Mouse (Mus musculus) hindbrain, embryonic 12.5 days (tissue): Measurements from ENCODE around the gene Grin2b. TPM values are rescaled to one million over a fixed set of nuclear protein-coding genes. Genes with fewer than 3 reads are reported as not detected.

Experiments used
- ATAC-seq: fragments of 200-750 bp; cut with Nextera tagmentation; 2 replicates; pipeline ENCODE4 v1.8.0; 2017; ENCODE audit warnings: moderate TSS enrichment; ENCODE audit not compliant: low FRiP score
- H3K27ac ChIP-seq: fragments of 300-500 bp; sonication (generic); 2 replicates; pipeline ENCODE4 v1.5.1; 2016; ENCODE audit warnings: mild to moderate bottlenecking
- H3K27me3 ChIP-seq: fragments of 300-500 bp; sonication (generic); 2 replicates; pipeline ENCODE4 v1.6.1; 2016; ENCODE audit warnings: mild to moderate bottlenecking
- H3K36me3 ChIP-seq: fragments of 300-500 bp; sonication (generic); 2 replicates; pipeline ENCODE4 v1.6.1; 2016; ENCODE audit warnings: mild to moderate bottlenecking
- H3K4me1 ChIP-seq: fragments of 300-500 bp; sonication (generic); 2 replicates; pipeline ENCODE4 v1.6.1; 2016
- H3K4me2 ChIP-seq: fragments of 300-500 bp; sonication (generic); replicated peaks from 2 replicates; pipeline ENCODE4 v1.6.1; 2016; ENCODE audit warnings: mild to moderate bottlenecking
- H3K4me3 ChIP-seq: fragments of 300-500 bp; sonication (generic); 2 replicates; pipeline ENCODE4 v1.5.1; 2016; ENCODE audit warnings: mild to moderate bottlenecking
- H3K9ac ChIP-seq: fragments of 300-500 bp; sonication (generic); 2 replicates; pipeline ENCODE4 v1.6.1; 2016; ENCODE audit warnings: mild to moderate bottlenecking, moderate library complexity
- H3K9me3 ChIP-seq: fragments of 300-500 bp; sonication (generic); replicated peaks from 2 replicates; pipeline ENCODE4 v1.6.1; 2016; ENCODE audit warnings: mild to moderate bottlenecking
- WGBS: fragments of 180-500 bp; shearing (Covaris S2); methylation state at CpG from one replicate; pipeline ENCODE4 v1.1.7; 2016; 5-methylcytosine and 5-hydroxymethylcytosine counted together
- polyA plus RNA-seq: library from polyadenylated mRNA; unstranded; fragments of >200 nt; fragmentation: Nextera tagmentation; extraction: Ambion mirVana; gene quantifications from 2 replicates; pipeline ENCODE4 v1.2.1, GENCODE M21; 2016

Grin2b gene
- polyA plus RNA-seq, 1 experiment from 2014 or later: 10.0 TPM

DNA sequence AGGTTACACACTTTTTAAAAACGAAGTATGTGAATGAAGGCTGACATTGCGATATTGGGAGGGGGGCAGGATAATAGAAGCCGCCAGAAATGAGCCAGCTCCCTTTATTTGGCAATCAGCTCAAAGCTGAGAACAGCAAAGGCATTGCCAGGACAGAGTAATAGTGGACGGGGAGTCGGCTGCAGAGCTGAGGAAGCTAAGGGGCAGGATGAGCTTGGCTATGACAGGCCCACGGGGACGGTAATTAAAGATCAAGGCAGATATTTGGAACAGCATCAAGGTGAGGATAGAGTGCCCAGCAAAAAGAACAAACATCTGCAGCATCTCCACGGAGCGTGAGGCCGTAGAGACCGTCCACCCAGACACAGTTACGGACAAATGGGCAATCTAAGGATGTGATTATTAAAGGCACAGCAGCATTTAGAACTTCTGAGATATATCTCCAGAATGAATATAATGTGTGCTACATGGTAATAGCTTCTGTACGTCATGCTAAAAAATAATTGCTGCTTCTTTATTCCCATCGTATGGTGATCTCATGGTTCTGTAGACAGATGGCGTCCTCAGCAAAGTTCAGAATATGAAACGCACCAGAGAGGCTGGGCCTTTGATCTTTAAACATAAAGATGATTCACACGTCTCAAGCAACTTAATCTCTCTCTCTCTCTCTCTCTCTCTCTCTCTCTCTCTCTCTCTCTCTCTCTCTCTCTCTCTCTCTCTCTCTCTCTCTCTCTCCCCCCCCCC, 93.1 kb downstream of the Grin2b start:
- Histone ChIP-seq H3K27me3 (no peaks in the 10 kb centered on the region), H3K4me1 (no peaks in the 10 kb centered on the region), H3K4me2 (no peak overlapping the region), H3K27ac (no peak overlapping the region), H3K36me3 (no peaks in the 10 kb centered on the region), H3K9me3 (no peaks in the 10 kb centered on the region), H3K4me3 (no peak overlapping the region), H3K9ac (no peak overlapping the region)
- 80% methylated on average over 17 of the region's 17 CpGs for WGBS
- no peak for ATAC-seq

DNA sequence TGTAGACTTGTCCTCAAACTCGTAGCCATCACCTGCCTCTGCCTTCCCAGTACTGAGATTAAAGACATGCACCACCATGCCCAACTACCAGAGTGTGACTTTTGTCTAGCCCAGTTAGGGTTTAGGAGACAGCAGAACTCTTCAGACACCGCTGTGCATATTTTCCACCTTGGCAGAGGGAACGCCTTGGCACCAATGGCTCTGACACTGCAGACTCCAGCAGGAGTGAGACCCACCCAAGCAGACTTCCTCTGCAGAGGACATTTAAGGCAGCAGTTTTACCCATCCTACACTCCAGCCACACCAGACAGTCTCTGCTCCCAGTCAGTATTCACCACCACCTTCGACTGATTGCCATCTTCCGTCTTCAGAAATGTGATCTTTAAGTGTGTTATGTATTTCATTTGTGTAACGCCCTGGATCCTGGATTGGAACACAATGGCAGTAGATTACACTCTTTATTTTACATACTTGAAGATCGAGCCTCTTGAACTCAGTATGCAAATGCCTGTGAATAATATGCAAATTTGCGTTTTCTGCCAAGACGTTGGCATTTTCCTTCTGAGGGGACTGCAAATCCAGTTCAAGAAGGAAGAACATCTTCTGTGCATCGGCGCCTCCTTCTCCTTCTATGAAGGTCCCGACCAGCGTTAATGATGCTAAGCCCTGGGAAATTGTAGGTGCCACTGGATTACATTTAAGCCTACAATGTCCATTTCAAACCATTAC, 100.8 kb downstream of the Grin2b start:
- H3K9me3 ChIP-seq: no peaks in the 10 kb centered on the region
- H3K9ac ChIP-seq: no peak overlapping the region
- no peak overlapping the region for H3K4me2 ChIP-seq
- no peaks in the 10 kb centered on the region for H3K36me3 ChIP-seq
- H3K27me3 ChIP-seq: no peaks in the 10 kb centered on the region
- no peak for ATAC-seq
- no peak overlapping the region for H3K4me3 ChIP-seq
- 85% methylated on average over 13 of the region's 13 CpGs for WGBS
- no peaks in the 10 kb centered on the region for H3K4me1 ChIP-seq
- H3K27ac ChIP-seq: no peak overlapping the region

DNA sequence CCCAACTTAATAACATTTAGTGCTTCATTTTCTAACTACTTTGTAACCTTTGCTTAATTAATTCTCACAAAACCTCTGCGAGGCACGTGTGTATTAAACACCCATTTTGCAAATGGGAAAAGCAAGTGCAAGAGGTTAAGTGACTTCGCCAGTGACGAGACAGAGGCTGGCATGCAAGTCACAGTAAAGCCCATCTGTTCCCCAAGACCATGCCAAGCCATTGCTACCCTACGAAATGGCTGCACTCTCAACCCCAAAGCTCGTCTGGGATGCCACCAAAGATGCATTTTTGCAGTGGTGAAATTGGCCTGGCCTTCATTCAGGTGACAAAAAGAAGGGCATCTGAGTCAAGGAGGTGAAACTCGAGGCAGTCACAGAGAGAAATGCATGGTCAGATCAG, 103.2 kb downstream of the Grin2b start:
- Histone ChIP-seq H3K9ac (no peak overlapping the region), H3K4me2 (no peak overlapping the region), H3K4me1 (no peaks in the 10 kb centered on the region), H3K27ac (no peak overlapping the region), H3K27me3 (no peaks in the 10 kb centered on the region), H3K9me3 (no peaks in the 10 kb centered on the region), H3K4me3 (no peak overlapping the region), H3K36me3 (no peaks in the 10 kb centered on the region)
- 87% methylated on average over 7 of the region's 7 CpGs for WGBS
- ATAC-seq: no peak

DNA sequence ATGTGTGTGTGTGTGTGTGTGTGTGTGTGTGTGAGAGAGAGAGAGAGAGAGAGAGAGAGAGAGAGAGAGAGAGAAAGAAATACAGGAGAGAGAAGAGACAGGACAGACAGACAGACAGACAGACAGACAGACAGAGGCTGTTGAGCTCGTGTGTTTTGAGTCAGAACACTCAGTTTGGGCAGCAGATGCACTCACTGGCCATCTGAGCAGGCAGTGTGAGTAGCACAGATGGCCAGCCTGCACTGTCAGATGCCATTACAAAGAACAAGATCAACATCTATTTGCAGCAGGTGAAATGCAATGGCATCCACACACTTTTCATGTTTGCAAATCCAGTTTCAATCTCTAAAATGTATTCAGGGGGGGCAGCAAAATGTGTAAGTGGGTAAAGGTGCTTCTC, 120.0 kb downstream of the Grin2b start:
- H3K4me2 ChIP-seq: no peak overlapping the region
- 39% methylated on average over 1 of the region's 1 CpGs for WGBS
- no peaks in the 10 kb centered on the region for H3K27me3 ChIP-seq
- no peak for ATAC-seq
- H3K27ac ChIP-seq: no peak overlapping the region
- H3K4me1 ChIP-seq: no peaks in the 10 kb centered on the region
- no peak overlapping the region for H3K9ac ChIP-seq
- no peaks in the 10 kb centered on the region for H3K9me3 ChIP-seq
- H3K36me3 ChIP-seq: no peaks in the 10 kb centered on the region
- no peak overlapping the region for H3K4me3 ChIP-seq

DNA sequence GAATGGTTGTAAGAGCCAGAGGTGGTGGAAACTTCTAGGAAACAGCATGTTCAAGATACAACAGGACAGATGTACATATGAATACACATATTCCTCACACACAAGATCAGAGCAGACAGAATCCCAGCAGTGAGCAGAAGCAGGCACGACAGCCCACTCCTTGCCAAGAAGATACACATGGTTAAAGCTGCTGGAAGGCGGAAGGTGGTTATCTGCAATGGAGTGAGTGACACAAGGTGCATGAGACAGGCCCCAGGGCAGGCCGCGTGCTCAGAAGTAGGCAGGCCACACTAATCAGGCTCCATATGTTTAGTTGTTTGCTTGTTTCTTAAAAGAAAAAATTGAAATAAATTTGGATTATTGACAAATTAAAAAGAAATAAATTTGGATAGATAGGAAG, 123.0 kb downstream of the Grin2b start:
- no peaks in the 10 kb centered on the region for H3K27me3 ChIP-seq
- no peak overlapping the region for H3K27ac ChIP-seq
- H3K4me3 ChIP-seq: no peak overlapping the region
- no peaks in the 10 kb centered on the region for H3K4me1 ChIP-seq
- H3K9ac ChIP-seq: no peak overlapping the region
- 75% methylated on average over 4 of the region's 4 CpGs for WGBS
- no peaks in the 10 kb centered on the region for H3K9me3 ChIP-seq
- H3K36me3 ChIP-seq: no peaks in the 10 kb centered on the region
- H3K4me2 ChIP-seq: no peak overlapping the region
- no peak for ATAC-seq

DNA sequence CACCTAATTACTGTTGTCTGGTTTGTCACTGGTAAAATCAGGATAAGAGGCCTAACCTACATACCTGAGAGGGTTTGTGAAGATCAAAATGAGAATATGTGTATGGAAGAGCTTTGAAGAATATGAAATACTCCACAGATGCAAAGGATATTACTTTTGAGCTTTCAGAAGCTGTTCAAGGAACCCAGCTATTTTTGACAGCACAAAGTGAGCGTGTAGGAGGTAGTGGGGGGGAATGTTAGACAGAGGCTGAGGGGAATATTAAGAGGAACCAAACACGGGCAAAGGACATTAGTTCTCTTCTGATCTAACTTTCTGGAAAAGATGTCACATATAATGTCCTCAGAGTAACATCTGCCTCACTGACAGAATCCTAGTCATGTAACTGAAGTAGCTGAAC, 125.2 kb downstream of the Grin2b start:
- Histone ChIP-seq H3K4me2 (no peak overlapping the region), H3K36me3 (no peaks in the 10 kb centered on the region), H3K4me1 (no peaks in the 10 kb centered on the region), H3K4me3 (no peak overlapping the region), H3K27me3 (no peaks in the 10 kb centered on the region), H3K27ac (no peak overlapping the region), H3K9ac (no peak overlapping the region), H3K9me3 (no peaks in the 10 kb centered on the region)
- WGBS: 93% methylated on average over 2 of the region's 2 CpGs
- no peak for ATAC-seq

DNA sequence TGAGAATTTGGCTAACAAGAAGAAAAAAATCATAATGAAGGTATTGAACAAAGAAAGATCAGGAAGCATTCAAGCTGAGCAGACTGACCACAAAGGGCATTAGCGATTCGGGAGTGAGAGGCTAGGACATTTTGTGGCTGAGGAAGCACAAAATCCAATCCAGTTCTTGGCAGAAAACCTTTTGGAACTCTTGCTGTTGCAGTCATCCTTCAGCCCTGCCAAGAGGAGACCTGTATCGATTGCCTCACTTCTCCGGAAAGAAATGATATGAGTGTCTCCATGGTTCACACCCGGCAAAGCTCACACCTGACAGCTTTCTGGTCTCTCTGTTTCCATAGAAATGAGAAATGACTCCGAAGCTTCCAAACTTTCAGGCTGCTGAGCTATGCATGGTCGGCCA, 127.2 kb downstream of the Grin2b start:
- Histone ChIP-seq H3K27ac (no peak overlapping the region), H3K4me3 (no peak overlapping the region), H3K36me3 (no peaks in the 10 kb centered on the region), H3K9me3 (no peaks in the 10 kb centered on the region), H3K4me1 (no peaks in the 10 kb centered on the region), H3K4me2 (no peak overlapping the region), H3K9ac (no peak overlapping the region), H3K27me3 (no peaks in the 10 kb centered on the region)
- no peak for ATAC-seq
- WGBS: 76% methylated on average over 7 of the region's 7 CpGs

DNA sequence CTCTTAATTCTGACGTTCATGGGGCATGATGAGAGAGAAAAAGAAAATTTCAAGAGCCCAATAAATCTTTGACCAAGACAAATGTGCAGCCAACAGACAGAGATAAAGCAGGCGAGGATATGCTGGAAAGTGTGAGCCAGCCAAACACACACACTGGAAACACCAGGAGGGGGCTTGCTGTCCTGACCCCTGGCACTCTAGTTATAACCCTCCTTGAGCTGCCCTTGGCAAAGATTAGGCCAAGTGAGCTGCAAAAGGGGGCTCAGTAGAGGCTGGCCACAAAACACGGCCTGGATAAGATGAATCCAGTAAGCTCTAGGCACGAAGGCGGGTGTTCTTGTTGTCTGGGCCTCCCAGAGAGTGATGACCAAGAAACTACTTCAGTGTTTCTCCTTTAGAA, 128.8 kb downstream of the Grin2b start:
- Histone ChIP-seq H3K36me3 (no peaks in the 10 kb centered on the region), H3K27ac (no peak overlapping the region), H3K9ac (no peak overlapping the region), H3K9me3 (no peaks in the 10 kb centered on the region), H3K4me3 (no peak overlapping the region), H3K27me3 (no peaks in the 10 kb centered on the region), H3K4me2 (no peak overlapping the region), H3K4me1 (no peaks in the 10 kb centered on the region)
- ATAC-seq: no peak
- WGBS: 80% methylated on average over 5 of the region's 5 CpGs

DNA sequence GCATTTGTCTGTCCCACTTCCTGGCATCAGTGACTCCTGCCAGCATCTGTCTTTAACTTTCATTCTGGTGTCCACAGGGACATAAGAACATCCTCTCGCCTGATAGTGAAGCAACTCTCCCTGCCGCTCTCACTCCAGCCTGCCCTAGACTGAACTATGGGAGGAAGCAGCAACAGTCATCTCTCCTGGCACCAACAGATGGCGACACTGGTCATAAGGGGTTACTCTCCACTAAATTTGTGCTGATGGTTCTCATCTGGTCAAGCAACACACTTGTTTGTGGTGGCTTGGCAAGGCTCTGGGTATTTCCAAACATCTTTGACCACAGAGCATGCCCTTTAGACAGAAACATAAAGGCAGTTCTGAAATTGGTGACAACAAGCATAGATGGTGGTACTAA, 130.9 kb downstream of the Grin2b start:
- H3K4me2 ChIP-seq: no peak overlapping the region
- H3K27me3 ChIP-seq: no peaks in the 10 kb centered on the region
- H3K4me3 ChIP-seq: no peak overlapping the region
- no peak overlapping the region for H3K9ac ChIP-seq
- no peaks in the 10 kb centered on the region for H3K36me3 ChIP-seq
- WGBS: 85% methylated on average over 3 of the region's 3 CpGs
- ATAC-seq: no peak
- no peaks in the 10 kb centered on the region for H3K4me1 ChIP-seq
- no peak overlapping the region for H3K27ac ChIP-seq
- no peaks in the 10 kb centered on the region for H3K9me3 ChIP-seq

DNA sequence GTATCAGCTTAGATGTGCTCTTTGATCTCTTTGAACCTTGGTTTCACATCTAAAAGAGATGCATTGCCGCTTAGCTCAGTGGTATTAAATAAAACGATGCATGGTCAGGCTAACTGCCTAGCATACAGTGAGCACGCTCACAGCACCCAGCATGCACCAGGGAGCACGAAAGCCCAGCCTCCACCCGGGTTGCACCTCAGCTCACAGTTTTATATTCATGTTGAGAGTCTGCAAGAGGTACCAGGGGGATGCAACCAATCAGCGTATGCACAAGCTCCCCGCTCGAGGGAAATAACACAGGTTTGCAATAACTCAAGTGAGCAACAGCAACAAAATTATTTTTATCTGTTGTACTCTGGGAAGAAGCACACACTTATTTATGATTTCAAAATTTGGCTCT, 131.5 kb downstream of the Grin2b start:
- H3K4me3 ChIP-seq: no peak overlapping the region
- no peaks in the 10 kb centered on the region for H3K9me3 ChIP-seq
- ATAC-seq: no peak
- no peak overlapping the region for H3K27ac ChIP-seq
- H3K36me3 ChIP-seq: no peaks in the 10 kb centered on the region
- WGBS: 88% methylated on average over 8 of the region's 8 CpGs
- H3K27me3 ChIP-seq: no peaks in the 10 kb centered on the region
- no peak overlapping the region for H3K4me2 ChIP-seq
- H3K9ac ChIP-seq: no peak overlapping the region
- no peaks in the 10 kb centered on the region for H3K4me1 ChIP-seq

DNA sequence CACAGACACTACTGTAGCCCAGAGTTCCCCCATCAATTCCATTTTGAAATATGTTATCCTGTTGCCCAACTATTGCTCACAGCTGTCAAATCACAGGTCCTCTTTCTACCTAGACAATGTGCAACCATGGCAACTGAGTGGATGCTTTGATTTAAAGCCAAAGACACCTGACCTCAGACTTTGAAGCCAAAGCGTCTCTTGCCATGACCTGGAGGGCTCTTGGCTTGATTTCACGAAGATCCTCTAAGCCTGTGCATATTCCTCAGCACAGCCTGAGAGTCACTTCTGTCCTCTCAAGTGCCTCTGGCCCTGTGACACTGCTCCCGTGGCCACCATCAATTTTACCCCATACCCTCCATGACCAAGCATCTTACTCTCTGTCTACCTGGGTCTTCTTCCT, 132.4 kb downstream of the Grin2b start:
- H3K4me1 ChIP-seq: no peaks in the 10 kb centered on the region
- no peaks in the 10 kb centered on the region for H3K36me3 ChIP-seq
- no peak for ATAC-seq
- no peak overlapping the region for H3K4me3 ChIP-seq
- 77% methylated on average over 3 of the region's 3 CpGs for WGBS
- H3K9me3 ChIP-seq: no peaks in the 10 kb centered on the region
- no peak overlapping the region for H3K27ac ChIP-seq
- no peaks in the 10 kb centered on the region for H3K27me3 ChIP-seq
- no peak overlapping the region for H3K9ac ChIP-seq
- no peak overlapping the region for H3K4me2 ChIP-seq

DNA sequence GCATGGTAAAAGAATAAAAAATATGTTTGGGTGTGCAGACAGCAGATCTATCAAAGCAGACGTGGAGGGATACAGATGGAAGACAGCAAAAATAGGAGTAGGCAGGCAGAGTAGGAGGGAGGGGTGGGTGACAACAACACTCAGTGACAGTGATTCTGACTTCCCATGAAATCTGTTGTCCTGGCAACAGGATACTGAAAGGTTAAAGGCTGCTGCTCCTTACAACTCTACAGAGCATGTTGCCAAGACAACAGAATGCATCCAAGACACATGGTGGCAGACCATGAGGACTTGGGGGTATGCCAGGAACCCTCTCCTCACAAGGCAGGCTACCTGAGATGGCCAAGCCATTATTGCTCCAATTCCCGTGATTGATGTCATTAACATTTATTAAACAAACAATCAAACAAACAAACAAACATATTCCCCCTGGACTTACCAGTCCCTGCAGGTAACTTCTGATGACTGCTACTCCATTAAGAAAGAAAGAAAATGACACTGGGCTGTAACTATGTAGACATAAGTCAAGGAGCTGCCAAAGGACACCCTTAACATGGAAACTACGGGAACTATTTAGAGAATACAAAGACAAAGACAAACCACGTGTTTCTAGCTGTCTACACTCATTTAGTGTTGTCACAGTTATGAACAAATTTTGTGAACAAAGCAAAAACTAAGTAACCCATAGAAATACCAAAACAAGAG, 143.9 kb downstream of the Grin2b start:
- no peak overlapping the region for H3K4me2 ChIP-seq
- H3K4me3 ChIP-seq: no peak overlapping the region
- H3K36me3 ChIP-seq: no peaks in the 10 kb centered on the region
- H3K4me1 ChIP-seq: peaks cover 5% of the 10 kb centered on the region; the same call in 1 of the 2 replicates
- no peak overlapping the region for H3K27ac ChIP-seq
- H3K9ac ChIP-seq: no peak overlapping the region
- no peaks in the 10 kb centered on the region for H3K27me3 ChIP-seq
- 58% methylated on average over 4 of the region's 4 CpGs for WGBS
- ATAC-seq: peak; percentile 78
- no peaks in the 10 kb centered on the region for H3K9me3 ChIP-seq
